Mouse (Mus musculus) v-Abl transformed pro-B cells (cell line): ENCODE measurements at regions not wholly inside any gene's neighbourhood (a gene's known extent, or its start where the extent isn't known, plus 50 kb on each side); places are given as distances from the start of the nearest gene placed in this dataset.

Experiments used
- in situ Hi-C, 2 experiments: fragments of 400-800 bp; cut with MboI; formaldehyde crosslinking; loops; one replicate each; pipeline ENCODE4 v1.15.1; 2025; ENCODE audit not compliant: unreplicated experiment in 2 of 2

DNA sequence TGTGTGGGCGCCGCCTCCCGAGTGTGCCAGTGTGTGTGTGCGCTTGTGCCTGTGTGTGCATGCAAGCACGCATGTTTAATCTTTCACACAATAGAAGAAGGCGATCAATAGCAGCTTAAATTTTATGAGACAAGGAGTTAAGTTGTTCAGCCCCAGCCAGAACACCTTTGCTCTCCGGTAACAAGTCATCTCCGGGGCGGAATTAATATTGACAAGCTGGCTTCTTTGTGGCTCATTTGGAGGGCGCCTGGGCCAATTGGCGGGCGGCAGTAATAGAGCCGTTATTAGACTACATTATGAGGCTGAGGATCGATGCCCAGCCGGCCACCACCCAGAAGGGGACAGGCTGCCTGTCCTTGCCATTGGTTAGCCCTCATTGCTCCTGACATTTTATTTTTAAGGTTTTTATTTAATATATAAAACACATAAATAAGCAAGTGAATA lies 142.6 kb upstream of the Irx4 start:
- in situ Hi-C loops = no loop called here

DNA sequence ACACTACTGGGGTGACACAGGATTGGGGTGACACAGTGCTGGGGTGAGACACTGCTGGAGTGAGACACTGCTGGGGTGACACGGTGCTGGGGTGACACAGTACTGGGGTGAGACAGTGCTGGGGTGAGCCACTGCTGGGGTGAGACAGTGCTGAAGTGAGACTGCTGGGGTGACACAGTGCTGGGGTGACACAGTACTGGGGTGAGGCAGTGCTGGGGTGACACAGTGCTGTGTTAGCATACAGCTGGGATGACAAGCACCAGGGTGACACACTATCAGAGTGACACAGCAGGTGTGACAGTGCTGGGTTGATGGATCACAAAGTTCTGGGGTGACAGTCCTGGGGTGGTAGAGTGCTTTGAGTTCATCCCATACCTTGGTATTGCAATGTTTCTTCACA lies 137.3 kb upstream of the Irx4 start:
- in situ Hi-C loops = no loop called here

DNA sequence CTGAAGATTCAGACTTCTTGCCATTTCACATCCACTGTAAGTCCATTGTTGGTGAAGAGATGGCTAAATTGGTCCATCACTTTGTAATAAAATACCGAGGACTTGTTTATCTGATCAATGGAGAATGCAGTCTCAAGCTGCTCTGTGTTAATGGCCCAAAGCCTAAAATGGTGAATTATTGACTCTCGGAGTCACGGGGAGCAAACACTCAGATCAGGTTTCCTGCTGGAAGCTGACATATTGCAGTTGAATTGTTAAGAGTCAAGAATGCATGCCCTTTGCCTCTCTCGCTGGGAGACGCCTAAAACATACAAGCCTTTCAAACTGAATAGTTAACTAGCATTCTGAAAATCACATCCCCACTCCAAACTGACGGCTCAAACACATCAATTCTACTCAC lies 129.0 kb upstream of the Irx4 start:
- in situ Hi-C loops = no loop called here

DNA sequence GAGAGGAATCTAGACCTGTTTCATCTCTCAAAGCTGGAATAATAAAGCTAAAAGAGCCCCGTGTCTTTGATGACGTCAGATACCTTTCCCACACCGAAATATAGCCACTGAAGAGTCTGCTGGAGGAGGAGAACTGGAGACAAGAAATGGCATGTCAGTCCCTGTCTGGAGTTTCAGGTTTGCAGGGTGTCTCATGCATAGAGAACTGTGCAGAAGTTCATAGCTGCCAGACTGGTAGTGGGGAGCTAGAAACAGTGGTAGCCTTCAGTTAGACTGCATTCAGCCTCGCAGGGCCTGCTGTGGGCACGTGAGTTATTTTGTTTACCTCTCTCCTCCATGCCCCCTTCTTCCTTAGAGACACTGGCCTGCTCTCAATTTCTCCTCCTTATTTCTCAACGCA lies 127.5 kb upstream of the Irx4 start:
- in situ Hi-C loops = no loop called here

DNA sequence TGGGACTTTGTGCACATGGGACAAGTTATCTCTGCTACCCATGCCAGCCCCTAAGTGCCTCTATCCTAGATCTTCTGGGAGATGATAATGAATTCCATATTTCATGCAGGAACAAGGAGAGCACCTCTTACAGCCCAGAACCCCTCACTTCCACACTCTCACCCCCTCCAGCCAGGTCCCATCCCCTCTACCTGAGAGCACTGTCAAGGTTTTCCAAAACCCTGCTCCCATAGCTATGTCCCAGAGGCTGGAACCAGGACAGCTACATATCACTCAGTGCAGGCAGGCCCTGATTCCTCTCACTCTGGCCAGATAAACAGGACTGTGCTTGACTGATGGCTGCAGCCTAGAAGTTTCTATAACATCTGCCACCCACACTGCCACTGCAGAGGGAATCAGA lies 125.3 kb upstream of the Irx4 start:
- in situ Hi-C loops = no loop called here

DNA sequence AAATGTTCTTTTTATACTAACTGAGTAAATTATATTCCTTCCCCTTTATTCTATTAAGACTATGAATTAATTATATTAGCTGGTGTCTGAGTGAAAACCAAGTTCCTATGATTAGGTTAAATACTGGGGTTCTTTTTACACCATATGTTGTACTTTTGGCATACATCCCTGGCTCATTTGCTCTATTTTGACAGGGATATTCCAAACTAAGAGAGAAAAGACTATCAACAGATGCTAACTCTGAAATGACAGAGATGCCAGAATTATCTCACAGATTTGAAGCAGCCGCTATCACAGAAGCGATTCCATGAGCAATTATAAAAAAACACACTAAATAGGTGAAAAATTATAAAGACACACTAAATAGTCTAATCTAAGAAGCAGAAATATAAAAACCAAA lies 119.0 kb upstream of the Irx4 start:
- in situ Hi-C loops = no loop called here

DNA sequence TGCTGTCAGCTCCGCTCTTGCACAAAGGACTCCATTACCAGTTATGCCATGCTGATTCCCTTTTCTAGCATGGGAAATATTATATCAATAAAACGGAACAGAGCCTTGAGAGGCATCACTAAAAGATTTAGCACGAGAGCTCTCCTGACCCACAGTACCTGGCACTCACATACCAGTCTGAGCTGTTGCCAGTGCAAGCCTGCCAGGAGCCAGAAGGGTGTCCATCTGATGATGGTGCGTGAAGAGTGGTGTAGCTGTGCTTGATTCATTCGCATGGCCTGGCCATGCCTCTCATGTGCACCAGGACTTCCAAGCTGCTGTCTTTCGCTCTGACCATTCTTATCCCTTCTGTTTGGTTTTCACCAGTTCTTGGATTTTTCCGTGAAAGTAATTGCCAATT lies 102.3 kb upstream of the Irx4 start:
- in situ Hi-C loops = no loop called here

DNA sequence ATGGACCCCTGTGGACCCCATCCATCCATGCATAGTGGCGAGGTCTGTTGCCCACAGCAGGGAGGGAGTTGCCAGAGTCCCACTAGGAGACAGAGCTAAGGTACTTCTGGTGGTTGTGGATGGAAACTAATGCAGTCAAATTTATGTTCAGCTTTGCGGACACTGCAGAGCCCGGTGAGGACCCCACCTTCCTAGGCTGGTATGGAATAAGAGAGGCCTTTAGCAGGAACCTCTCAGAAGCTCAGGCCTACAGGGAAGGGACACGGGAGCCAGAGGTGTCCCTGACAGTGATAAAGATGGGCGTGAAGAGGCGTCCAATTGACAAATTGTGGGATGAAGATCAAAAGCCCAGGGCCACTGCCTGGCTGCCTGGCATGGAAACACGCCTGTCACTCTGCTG lies 100.8 kb upstream of the Irx4 start:
- in situ Hi-C loops = no loop called here

DNA sequence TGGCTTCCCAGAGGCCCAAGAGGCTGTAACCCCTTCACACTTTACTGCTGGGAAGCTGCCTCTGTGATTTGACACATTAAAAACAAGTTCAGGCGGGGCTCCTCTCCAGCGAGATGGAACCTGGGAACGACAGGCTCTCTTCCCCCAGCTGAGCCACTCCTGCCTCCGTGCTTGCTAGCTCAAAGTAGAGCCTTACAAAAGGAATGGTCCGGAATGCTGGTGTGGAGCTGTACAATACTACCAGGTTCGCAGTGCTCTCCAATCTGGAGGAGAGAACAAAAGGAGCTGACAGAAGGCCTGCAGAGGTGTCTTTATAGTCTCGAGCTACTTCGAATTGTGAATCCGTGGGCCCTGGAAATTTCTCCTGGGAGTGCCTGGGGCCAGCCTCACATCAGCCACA lies 100.4 kb upstream of the Irx4 start:
- in situ Hi-C loops = no loop called here

DNA sequence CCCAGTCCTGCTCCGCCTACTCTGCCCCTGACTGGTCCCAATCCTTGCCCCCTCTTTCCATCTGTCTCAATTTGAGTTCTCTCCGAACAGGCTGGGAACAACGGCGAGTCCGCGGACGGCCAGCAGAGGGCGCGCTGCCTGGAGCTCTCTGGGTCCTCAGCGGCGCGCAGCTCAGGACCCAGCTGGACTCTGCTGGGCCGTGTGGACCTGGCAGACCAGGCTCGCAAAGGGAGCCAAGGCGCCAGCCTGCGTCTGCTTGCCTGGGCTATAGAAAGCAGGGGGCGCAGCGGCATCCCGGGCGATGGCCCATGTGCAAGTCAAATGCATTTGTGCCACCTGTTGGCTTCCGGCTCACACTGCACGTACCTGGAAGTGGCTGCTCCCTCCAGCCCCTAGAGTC lies 100.0 kb upstream of the Irx4 start:
- in situ Hi-C loops = no loop called here

DNA sequence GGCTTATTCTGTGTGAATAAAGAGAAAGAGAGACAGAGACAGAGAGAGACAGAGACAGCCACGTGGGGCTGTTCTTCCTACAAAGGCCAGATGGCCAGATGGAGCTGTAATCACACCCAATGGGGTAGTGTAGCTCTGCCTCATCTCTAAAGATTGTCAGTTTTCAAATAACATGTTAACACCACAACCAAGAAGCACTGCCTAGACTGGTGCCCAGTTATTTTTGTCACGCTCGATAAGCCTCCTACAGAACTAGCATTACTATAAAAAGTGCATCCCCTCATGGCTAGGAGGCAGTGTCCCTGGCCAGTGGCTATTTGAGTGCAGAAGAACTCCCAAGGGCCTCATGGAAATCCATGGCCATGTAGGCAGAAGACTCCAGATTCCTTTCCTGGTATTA lies 90.0 kb upstream of the Irx4 start:
- in situ Hi-C loops = no loop called here

DNA sequence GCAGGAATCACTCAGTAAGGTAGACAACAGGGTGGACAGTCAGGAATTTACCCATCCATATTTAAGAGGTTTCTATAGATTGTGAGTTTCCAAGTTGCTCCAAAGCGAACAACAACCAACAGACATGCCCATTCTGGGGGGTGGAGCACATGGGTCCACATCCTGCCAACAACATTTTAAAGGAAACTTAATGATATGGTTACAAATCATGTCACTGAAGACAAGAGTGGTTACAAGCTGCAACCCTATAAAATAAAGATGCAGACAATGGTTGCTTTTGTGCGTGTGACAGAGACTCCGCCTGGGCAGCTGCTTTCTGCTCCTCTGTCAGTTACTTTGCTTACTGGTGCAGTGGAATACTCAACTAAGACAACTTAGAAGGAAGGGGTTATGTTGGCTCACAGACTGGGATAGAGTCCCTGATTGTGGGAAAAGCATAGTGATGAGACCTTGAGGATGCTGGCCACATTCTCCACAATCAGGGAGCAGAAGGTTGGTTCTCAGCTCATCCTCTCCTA lies 52.3 kb upstream of the Irx4 start:
- in situ Hi-C loops = no loop called here
